ENCODE assay signal across 8 mouse cellular contexts in the genomic region with DNA sequence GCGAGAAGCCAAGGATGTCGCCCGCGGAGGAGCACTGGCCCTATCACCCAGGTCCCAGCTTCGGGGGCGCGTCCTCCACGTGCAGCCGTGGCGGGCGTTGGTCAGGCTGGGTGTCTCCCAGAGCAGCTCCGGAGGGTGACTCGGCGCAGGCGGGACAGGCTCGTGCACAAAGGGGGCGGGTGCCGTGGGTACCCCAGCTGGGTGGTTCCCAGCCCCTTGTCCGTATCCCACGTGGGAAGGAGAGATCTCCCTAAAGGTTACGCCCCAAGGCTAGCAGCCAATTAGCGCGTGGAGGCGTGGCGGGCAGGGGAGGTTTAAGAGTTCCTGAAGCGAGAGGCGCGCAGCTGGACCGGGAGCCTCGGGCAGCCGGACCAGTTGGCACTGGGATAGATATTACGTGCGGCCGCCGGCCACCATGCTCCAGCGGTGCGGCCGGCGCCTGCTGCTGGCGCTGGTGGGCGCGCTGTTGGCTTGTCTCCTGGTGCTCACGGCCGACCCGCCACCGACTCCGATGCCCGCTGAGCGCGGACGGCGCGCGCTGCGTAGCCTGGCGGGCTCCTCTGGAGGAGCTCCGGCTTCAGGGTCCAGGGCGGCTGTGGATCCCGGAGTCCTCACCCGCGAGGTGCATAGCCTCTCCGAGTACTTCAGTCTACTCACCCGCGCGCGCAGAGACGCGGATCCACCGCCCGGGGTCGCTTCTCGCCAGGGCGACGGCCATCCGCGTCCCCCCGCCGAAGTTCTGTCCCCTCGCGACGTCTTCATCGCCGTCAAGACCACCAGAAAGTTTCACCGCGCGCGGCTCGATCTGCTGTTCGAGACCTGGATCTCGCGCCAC. TPM values are rescaled to one million over a fixed set of nuclear protein-coding genes. Genes with fewer than 3 reads are reported as not detected.
DNase-seq lines count a peak whose midpoint lies in the region; ATAC-seq lines count a peak whose summit lies in the region.

Gene Lfng (plus strand): TSS at position 320 of the 835 bp plus-strand sequence.

- peak; percentile 51 for DNase-seq in NIH3T3 (ENCODE audit: low read depth)
- peak; percentile 53 for DNase-seq in cerebellum, adult 9-11 months
- DNase-seq in frontal cortex, postnatal 10 days (ENCODE audit: low spot score in 2 of 2) = peak; percentile 83 to 85
- peak; percentile 78 to 85 for DNase-seq in layer of hippocampus, postnatal 14 days (ENCODE audit: low spot score in 2 of 2)
- DNase-seq in lung, postnatal 36 days = peak; percentile 97
- peak; percentile 99 for DNase-seq in retina, postnatal 1 day
- peak; percentile 86 to 88 for DNase-seq in urinary bladder, adult 18-20 months (ENCODE audit: low spot score in 2 of 2)

- H3K27me3 ChIP-seq in hindbrain, embryonic 12.5 days = peaks cover 37% of the 10 kb centered on the region

- peak within 1 kb of the TSS; percentile 85 for H3K9ac ChIP-seq in hindbrain, embryonic 12.5 days

- peak; percentile 57 for ATAC-seq in hindbrain, embryonic 12.5 days (ENCODE audit: low FRiP score)

- no peaks in the 10 kb centered on the region for H3K9me3 ChIP-seq in hindbrain, embryonic 12.5 days (replicated peaks)

- H3K27ac ChIP-seq in hindbrain, embryonic 12.5 days = peak within 1 kb of the TSS; percentile 96

- H3K4me2 ChIP-seq in hindbrain, embryonic 12.5 days (replicated peaks) = peak within 1 kb of the TSS; percentile 74

- under 1% methylated on average over 90 of the region's 91 CpGs for WGBS in hindbrain, embryonic 12.5 days

- no peaks in the 10 kb centered on the region for H3K36me3 ChIP-seq in hindbrain, embryonic 12.5 days

- peaks cover 73% of the 10 kb centered on the region for H3K4me1 ChIP-seq in hindbrain, embryonic 12.5 days

- peak within 1 kb of the TSS; percentile 64 for H3K4me3 ChIP-seq in hindbrain, embryonic 12.5 days

RNA-seq across cellular contexts. Expression of gene Lfng, which starts in this region (rescaled TPM):
- polyA plus RNA-seq in hindbrain, embryonic 12.5 days (2016; fragmentation: Nextera tagmentation; extraction: Ambion mirVana) = 23.8 and 27.6 TPM in 2 replicates
- 10 to 100 TPM; 35.8 to 39.7 TPM for total RNA-seq in layer of hippocampus, postnatal 14 days (2021)

Comparison
In these comparisons a context has a peak if more than half of its experiments do, and no peak if none do; other contexts are left out.
1. Peak in every context shown above with its lines: DNase-seq, ATAC-seq, H3K4me3 ChIP-seq and H3K27ac ChIP-seq.